Mouse (Mus musculus) forebrain, embryonic 11.5 days (tissue): ENCODE measurements at regions not wholly inside any gene's neighbourhood (a gene's known extent, or its start where the extent isn't known, plus 50 kb on each side); places are given as distances from the start of the nearest gene placed in this dataset.

Experiments
- ATAC-seq: fragments of 200-750 bp; cut with Nextera tagmentation; replicated peaks from 2 replicates; pipeline ENCODE4 v1.8.0; 2017; ENCODE audit warnings: moderate TSS enrichment; ENCODE audit not compliant: low FRiP score
- DNase-seq: peaks from one replicate; pipeline ENCODE4 v3.0.0-alpha.2; 2017; ENCODE audit warnings: low spot score
- H3K27ac ChIP-seq: fragments of 300-500 bp; sonication (generic); 2 replicates; pipeline ENCODE4 v1.5.1; 2014; ENCODE audit warnings: low read depth, low read length
- H3K27me3 ChIP-seq: fragments of 300-500 bp; sonication (generic); 2 replicates; pipeline ENCODE4 v1.6.1; 2014; ENCODE audit warnings: mild to moderate bottlenecking, low read length, mixed read lengths; ENCODE audit not compliant: control insufficient read depth, insufficient read depth
- H3K36me3 ChIP-seq: fragments of 300-500 bp; sonication (generic); 2 replicates; pipeline ENCODE4 v1.6.1; 2014; ENCODE audit warnings: mild to moderate bottlenecking, low read length, moderate library complexity, mixed read lengths; ENCODE audit not compliant: control insufficient read depth, insufficient read depth
- H3K4me1 ChIP-seq: fragments of 300-500 bp; sonication (generic); replicated peaks from 2 replicates; pipeline ENCODE4 v1.6.1; 2014; ENCODE audit warnings: low read length, mixed read lengths; ENCODE audit not compliant: control insufficient read depth, insufficient read depth
- H3K4me2 ChIP-seq: fragments of 300-500 bp; sonication (generic); 2 replicates; pipeline ENCODE4 v1.6.1; 2014; ENCODE audit warnings: low read depth, mild to moderate bottlenecking, low read length, moderate library complexity, mixed read lengths; ENCODE audit not compliant: severe bottlenecking
- H3K4me3 ChIP-seq: fragments of 300-500 bp; sonication (generic); 2 replicates; pipeline ENCODE4 v1.5.1; 2014; ENCODE audit warnings: low read depth, low read length
- H3K9ac ChIP-seq: fragments of 300-500 bp; sonication (generic); 2 replicates; pipeline ENCODE4 v1.6.1; 2014; ENCODE audit warnings: low read length
- H3K9me3 ChIP-seq: fragments of 300-500 bp; sonication (generic); 2 replicates; pipeline ENCODE4 v1.6.1; 2016; ENCODE audit warnings: low read length, mixed read lengths; ENCODE audit not compliant: control insufficient read depth
- WGBS: fragments of 180-500 bp; shearing (Covaris S2); extraction: QIAGEN DNeasy Blood & Tissue Kit; methylation state at CpG from one replicate; pipeline ENCODE4 v1.1.7; 2014; 5-methylcytosine and 5-hydroxymethylcytosine counted together

GRCm38 (mm10) chr9:101439856-101440255 lies 188.3 kb upstream of the Ppp2r3a start:
- H3K27me3 ChIP-seq: no peaks in the 10 kb centered on the region
- WGBS: 91% methylated on average over 6 of the region's 6 CpGs

GRCm38 (mm10) chr9:101438564-101439180 lies 187.1 kb upstream of the Ppp2r3a start:
- 84% methylated on average over 12 of the region's 12 CpGs for WGBS
- DNase-seq: no peak

More at GRCm38 (mm10) chr9:101439856-101440255, 188.3 kb upstream of the Ppp2r3a start:
- no peaks in the 10 kb centered on the region for H3K4me1 ChIP-seq
- no peak for DNase-seq
- no peaks in the 10 kb centered on the region for H3K9me3 ChIP-seq
- no peak for ATAC-seq
- H3K27ac ChIP-seq: no peak overlapping the region
- no peaks in the 10 kb centered on the region for H3K36me3 ChIP-seq
- H3K4me3 ChIP-seq: no peak overlapping the region
- no peak overlapping the region for H3K9ac ChIP-seq
- H3K4me2 ChIP-seq: no peak overlapping the region

GRCm38 (mm10) chr9:101424974-101425670 lies 173.5 kb upstream of the Ppp2r3a start:
- H3K9ac ChIP-seq: no peak overlapping the region
- H3K9me3 ChIP-seq: no peaks in the 10 kb centered on the region
- no peaks in the 10 kb centered on the region for H3K4me1 ChIP-seq
- no peak overlapping the region for H3K27ac ChIP-seq
- WGBS: 91% methylated on average over 12 of the region's 12 CpGs
- no peak overlapping the region for H3K4me3 ChIP-seq
- H3K36me3 ChIP-seq: no peaks in the 10 kb centered on the region
- ATAC-seq: no peak
- no peak for DNase-seq
- H3K27me3 ChIP-seq: no peaks in the 10 kb centered on the region
- no peak overlapping the region for H3K4me2 ChIP-seq

More at GRCm38 (mm10) chr9:101438564-101439180, 187.1 kb upstream of the Ppp2r3a start:
- H3K27me3 ChIP-seq: no peaks in the 10 kb centered on the region
- no peak overlapping the region for H3K4me2 ChIP-seq
- no peaks in the 10 kb centered on the region for H3K4me1 ChIP-seq
- ATAC-seq: no peak
- no peaks in the 10 kb centered on the region for H3K9me3 ChIP-seq
- no peak overlapping the region for H3K4me3 ChIP-seq
- no peak overlapping the region for H3K9ac ChIP-seq
- no peak overlapping the region for H3K27ac ChIP-seq
- H3K36me3 ChIP-seq: no peaks in the 10 kb centered on the region

GRCm38 (mm10) chr9:101423041-101423440 lies 171.4 kb upstream of the Ppp2r3a start:
- WGBS: 96% methylated on average over 5 of the region's 5 CpGs
- DNase-seq (no peak), ATAC-seq (no peak)
- Histone ChIP-seq H3K36me3 (no peaks in the 10 kb centered on the region), H3K9me3 (no peaks in the 10 kb centered on the region), H3K4me1 (no peaks in the 10 kb centered on the region), H3K4me3 (no peak overlapping the region), H3K27me3 (no peaks in the 10 kb centered on the region), H3K27ac (no peak overlapping the region), H3K9ac (no peak overlapping the region), H3K4me2 (no peak overlapping the region)

GRCm38 (mm10) chr9:101422006-101422405 lies 170.4 kb upstream of the Ppp2r3a start:
- H3K4me1 ChIP-seq: no peaks in the 10 kb centered on the region
- H3K27ac ChIP-seq: no peak overlapping the region
- no peaks in the 10 kb centered on the region for H3K27me3 ChIP-seq
- H3K9ac ChIP-seq: no peak overlapping the region
- H3K4me2 ChIP-seq: no peak overlapping the region
- no peak for ATAC-seq
- DNase-seq: peak; percentile 23
- H3K9me3 ChIP-seq: no peaks in the 10 kb centered on the region
- H3K4me3 ChIP-seq: no peak overlapping the region
- H3K36me3 ChIP-seq: no peaks in the 10 kb centered on the region
- 92% methylated on average over 11 of the region's 11 CpGs for WGBS

- Histone ChIP-seq H3K36me3 (no peaks in the 10 kb centered on the region), H3K4me3 (no peak overlapping the region), H3K27me3 (no peaks in the 10 kb centered on the region), H3K9ac (no peak overlapping the region), H3K4me2 (no peak overlapping the region), H3K9me3 (no peaks in the 10 kb centered on the region), H3K4me1 (no peaks in the 10 kb centered on the region), H3K27ac (no peak overlapping the region)
- WGBS: 94% methylated on average over 7 of the region's 7 CpGs
- ATAC-seq (no peak), DNase-seq (no peak)
Observed at GRCm38 (mm10) chr9:101421136-101421535, 169.5 kb upstream of the Ppp2r3a start.

GRCm38 (mm10) chr9:101420181-101420580 lies 168.6 kb upstream of the Ppp2r3a start:
- no peak for DNase-seq
- ATAC-seq: no peak
- WGBS: 90% methylated on average over 4 of the region's 4 CpGs
- Histone ChIP-seq H3K4me2 (no peak overlapping the region), H3K27me3 (no peaks in the 10 kb centered on the region), H3K27ac (no peak overlapping the region), H3K9me3 (no peaks in the 10 kb centered on the region), H3K4me3 (no peak overlapping the region), H3K4me1 (no peaks in the 10 kb centered on the region), H3K9ac (no peak overlapping the region), H3K36me3 (no peaks in the 10 kb centered on the region)

GRCm38 (mm10) chr9:101417660-101418059 lies 166.1 kb upstream of the Ppp2r3a start:
- Histone ChIP-seq H3K27ac (no peak overlapping the region), H3K4me1 (no peaks in the 10 kb centered on the region), H3K36me3 (no peaks in the 10 kb centered on the region), H3K9ac (no peak overlapping the region), H3K4me3 (no peak overlapping the region), H3K27me3 (no peaks in the 10 kb centered on the region), H3K9me3 (no peaks in the 10 kb centered on the region), H3K4me2 (no peak overlapping the region)
- DNase-seq (no peak), ATAC-seq (no peak)
- 91% methylated on average over 2 of the region's 2 CpGs for whole genome bisulfite sequencing

- Histone ChIP-seq H3K9me3 (no peaks in the 10 kb centered on the region), H3K27ac (no peak overlapping the region), H3K4me1 (no peaks in the 10 kb centered on the region), H3K27me3 (no peaks in the 10 kb centered on the region), H3K4me3 (no peak overlapping the region), H3K9ac (no peak overlapping the region), H3K4me2 (no peak overlapping the region), H3K36me3 (no peaks in the 10 kb centered on the region)
- DNase-seq: no peak
- WGBS: 96% methylated on average over 6 of the region's 6 CpGs
- ATAC-seq: no peak
Observed at GRCm38 (mm10) chr9:101416321-101416720, 164.7 kb upstream of the Ppp2r3a start.
